Mouse (Mus musculus): ENCODE results near the gene Mecom. TPM values are rescaled to one million over a fixed set of nuclear protein-coding genes. Genes with fewer than 3 reads are reported as not detected.

Gene Mecom
- polyA plus RNA-seq, 1 experiment, result 0.19 TPM

DNA sequence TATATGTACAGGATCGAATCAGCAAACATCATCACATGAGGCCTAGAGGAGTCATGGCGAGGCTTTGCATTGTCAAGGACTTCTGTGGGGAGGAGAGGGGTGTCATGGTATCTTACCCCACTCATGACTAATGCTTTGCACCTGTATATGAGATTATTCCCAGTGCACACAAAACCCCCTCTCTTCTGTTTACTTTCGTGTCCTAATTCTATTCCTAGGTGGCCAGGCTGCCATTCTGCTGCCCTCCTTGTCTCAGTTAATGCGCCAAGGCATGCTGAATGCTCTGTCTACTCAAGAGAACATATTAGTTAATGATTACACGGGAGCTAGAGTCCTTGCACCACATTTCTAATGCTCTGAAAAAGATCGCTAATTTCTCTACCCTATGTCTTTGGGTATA is 412.0 kb downstream of the Mecom start:
- TF ChIP-seq POLR2A (IDR thresholded peaks at IDR 0.05; ENCODE audit: control insufficient read depth, low read depth, low read length) (no peak), CTCF (IDR thresholded peaks at IDR 0.05; ENCODE audit: control insufficient read depth, insufficient read depth, insufficient replicate concordance, low read depth, low read length) (no peak)
- H3K4me3 ChIP-seq (ENCODE audit: control insufficient read depth, low read depth, low read length), result no peak overlapping the region
- no peak overlapping the region for H3K27ac ChIP-seq (ENCODE audit: control insufficient read depth, insufficient read depth, low read depth, low read length)
- H3K27me3 ChIP-seq (ENCODE audit: control insufficient read depth, insufficient read depth, low read length), result no peaks in the 10 kb centered on the region
- H3K4me1 ChIP-seq (ENCODE audit: control insufficient read depth, insufficient read depth, low read length), result no peaks in the 10 kb centered on the region
- no peaks in the 10 kb centered on the region for H3K36me3 ChIP-seq (ENCODE audit: control insufficient read depth, insufficient read depth, low read length)

DNA sequence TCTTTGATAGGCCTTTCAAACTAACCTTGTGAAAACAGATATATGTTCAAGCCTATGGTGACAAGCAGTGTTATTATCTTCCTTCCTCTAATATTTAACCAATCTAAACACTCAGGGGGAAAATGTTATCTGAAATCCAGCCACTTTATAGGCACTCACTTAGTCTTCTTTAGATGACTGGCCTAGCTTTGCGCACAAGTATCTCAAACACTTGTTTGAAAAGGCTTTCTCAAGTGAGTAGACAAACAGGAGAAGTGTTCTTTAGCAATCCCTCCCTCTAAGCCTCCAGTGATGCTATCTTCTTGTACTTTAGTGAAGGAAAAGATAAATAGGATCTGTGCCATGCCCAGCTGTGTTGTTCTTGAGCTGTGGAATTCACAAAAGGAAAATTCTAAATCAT is 412.7 kb downstream of the Mecom start:
- Histone ChIP-seq H3K4me3 (ENCODE audit: control insufficient read depth, low read depth, low read length) (no peak overlapping the region), H3K27ac (ENCODE audit: control insufficient read depth, insufficient read depth, low read depth, low read length) (no peak overlapping the region), H3K4me1 (ENCODE audit: control insufficient read depth, insufficient read depth, low read length) (no peaks in the 10 kb centered on the region), H3K27me3 (ENCODE audit: control insufficient read depth, insufficient read depth, low read length) (no peaks in the 10 kb centered on the region), H3K36me3 (ENCODE audit: control insufficient read depth, insufficient read depth, low read length) (no peaks in the 10 kb centered on the region)
- TF ChIP-seq POLR2A (IDR thresholded peaks at IDR 0.05; ENCODE audit: control insufficient read depth, low read depth, low read length) (no peak), CTCF (IDR thresholded peaks at IDR 0.05; ENCODE audit: control insufficient read depth, insufficient read depth, insufficient replicate concordance, low read depth, low read length) (no peak)

DNA sequence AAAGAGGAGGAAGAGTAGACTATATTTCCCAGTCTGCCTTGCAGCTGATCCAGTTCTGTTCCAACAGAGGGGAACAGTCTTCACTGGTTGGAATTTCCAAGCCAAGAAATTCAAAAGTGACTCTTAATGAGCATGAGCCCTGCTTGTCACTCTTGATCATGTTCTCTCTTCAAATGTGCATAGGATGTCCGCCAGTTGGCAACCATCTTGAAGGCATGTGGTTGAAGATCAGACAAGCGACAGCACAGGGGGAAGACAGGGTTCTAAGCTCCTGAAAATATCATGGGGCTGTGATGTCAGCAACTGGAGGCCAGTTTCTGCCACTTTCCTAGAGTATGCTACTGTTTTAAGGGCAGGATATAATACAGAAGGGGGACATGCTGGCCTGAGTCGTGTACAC is 414.8 kb downstream of the Mecom start:
- H3K4me3 ChIP-seq (ENCODE audit: control insufficient read depth, low read depth, low read length), result no peak overlapping the region
- TF ChIP-seq CTCF (IDR thresholded peaks at IDR 0.05; ENCODE audit: control insufficient read depth, insufficient read depth, insufficient replicate concordance, low read depth, low read length), result no peak
- no peak for TF ChIP-seq POLR2A (IDR thresholded peaks at IDR 0.05; ENCODE audit: control insufficient read depth, low read depth, low read length)
- no peaks in the 10 kb centered on the region for H3K4me1 ChIP-seq (ENCODE audit: control insufficient read depth, insufficient read depth, low read length)
- no peak overlapping the region for H3K27ac ChIP-seq (ENCODE audit: control insufficient read depth, insufficient read depth, low read depth, low read length)
- H3K36me3 ChIP-seq (ENCODE audit: control insufficient read depth, insufficient read depth, low read length), result no peaks in the 10 kb centered on the region
- no peaks in the 10 kb centered on the region for H3K27me3 ChIP-seq (ENCODE audit: control insufficient read depth, insufficient read depth, low read length)

DNA sequence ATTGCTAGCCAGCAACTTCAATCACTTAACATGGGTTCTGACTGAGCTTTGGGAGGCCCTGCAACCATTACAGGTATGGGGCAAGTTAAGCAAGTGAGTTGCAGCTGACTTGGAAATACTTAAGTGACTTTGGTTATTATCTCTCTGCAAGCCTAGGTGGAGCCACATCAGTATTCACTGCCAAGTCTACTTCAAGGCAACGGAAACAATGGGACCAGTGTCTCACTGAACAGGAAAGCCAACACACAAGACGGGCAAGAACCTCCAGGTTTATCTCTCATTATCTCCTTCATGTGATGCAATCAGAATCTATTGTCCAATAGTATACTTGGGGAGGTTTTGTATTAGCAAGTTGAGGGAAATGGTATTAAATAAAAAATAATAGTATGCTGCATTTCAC is 415.4 kb downstream of the Mecom start:
- no peaks in the 10 kb centered on the region for H3K4me1 ChIP-seq (ENCODE audit: control insufficient read depth, insufficient read depth, low read length)
- H3K27ac ChIP-seq (ENCODE audit: control insufficient read depth, insufficient read depth, low read depth, low read length), result no peak overlapping the region
- H3K27me3 ChIP-seq (ENCODE audit: control insufficient read depth, insufficient read depth, low read length), result no peaks in the 10 kb centered on the region
- TF ChIP-seq POLR2A (IDR thresholded peaks at IDR 0.05; ENCODE audit: control insufficient read depth, low read depth, low read length) (no peak), CTCF (IDR thresholded peaks at IDR 0.05; ENCODE audit: control insufficient read depth, insufficient read depth, insufficient replicate concordance, low read depth, low read length) (no peak)
- H3K4me3 ChIP-seq (ENCODE audit: control insufficient read depth, low read depth, low read length), result no peak overlapping the region
- no peaks in the 10 kb centered on the region for H3K36me3 ChIP-seq (ENCODE audit: control insufficient read depth, insufficient read depth, low read length)

DNA sequence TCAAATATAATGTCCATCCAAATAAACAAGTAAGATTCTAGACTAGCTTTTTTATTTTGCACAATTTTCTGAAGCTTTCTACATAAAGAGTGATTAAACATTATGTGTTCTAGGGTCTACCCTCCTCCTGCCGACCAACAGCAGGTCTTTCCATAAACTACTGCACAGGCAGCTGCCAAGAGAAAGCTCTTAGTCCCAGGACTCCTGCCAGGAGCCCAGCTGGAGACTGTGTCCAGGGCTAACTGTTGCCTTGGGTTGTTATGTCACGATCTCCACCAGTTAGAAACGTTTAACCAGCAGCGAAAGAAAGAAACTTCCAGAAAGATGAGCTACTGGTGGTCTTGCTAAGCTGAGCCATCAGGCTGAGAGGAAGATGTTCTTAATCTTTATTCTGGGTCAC is 417.3 kb downstream of the Mecom start:
- Histone ChIP-seq H3K4me1 (ENCODE audit: control insufficient read depth, insufficient read depth, low read length) (no peaks in the 10 kb centered on the region), H3K27me3 (ENCODE audit: control insufficient read depth, insufficient read depth, low read length) (no peaks in the 10 kb centered on the region), H3K27ac (ENCODE audit: control insufficient read depth, insufficient read depth, low read depth, low read length) (no peak overlapping the region), H3K36me3 (ENCODE audit: control insufficient read depth, insufficient read depth, low read length) (no peaks in the 10 kb centered on the region), H3K4me3 (ENCODE audit: control insufficient read depth, low read depth, low read length) (no peak overlapping the region)
- TF ChIP-seq POLR2A (IDR thresholded peaks at IDR 0.05; ENCODE audit: control insufficient read depth, low read depth, low read length), result no peak
- TF ChIP-seq CTCF (IDR thresholded peaks at IDR 0.05; ENCODE audit: control insufficient read depth, insufficient read depth, insufficient replicate concordance, low read depth, low read length), result no peak

DNA sequence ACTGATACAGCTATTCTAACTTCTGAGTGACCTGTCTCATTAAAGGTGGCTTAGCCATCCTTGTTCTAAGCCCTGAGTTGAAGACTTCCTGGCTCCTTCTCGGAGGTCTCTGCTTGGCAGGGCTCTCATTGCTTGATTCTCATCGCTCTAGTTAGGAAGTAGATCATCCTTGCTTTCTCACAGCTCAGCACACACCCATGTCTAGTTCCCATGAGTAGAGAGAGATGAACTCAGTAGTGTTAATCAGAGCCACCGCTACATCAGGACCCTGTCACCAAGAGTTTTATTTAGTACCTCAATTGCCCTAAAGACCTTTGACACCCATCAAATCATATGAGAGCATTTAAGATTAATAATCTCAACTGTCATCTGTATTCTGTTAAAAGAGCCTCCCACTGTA is 425.2 kb downstream of the Mecom start:
- TF ChIP-seq CTCF (IDR thresholded peaks at IDR 0.05; ENCODE audit: control insufficient read depth, insufficient read depth, insufficient replicate concordance, low read depth, low read length) (no peak), POLR2A (IDR thresholded peaks at IDR 0.05; ENCODE audit: control insufficient read depth, low read depth, low read length) (no peak)
- no peak overlapping the region for H3K4me3 ChIP-seq (ENCODE audit: control insufficient read depth, low read depth, low read length)
- no peaks in the 10 kb centered on the region for H3K27me3 ChIP-seq (ENCODE audit: control insufficient read depth, insufficient read depth, low read length)
- H3K4me1 ChIP-seq (ENCODE audit: control insufficient read depth, insufficient read depth, low read length), result no peaks in the 10 kb centered on the region
- H3K36me3 ChIP-seq (ENCODE audit: control insufficient read depth, insufficient read depth, low read length), result no peaks in the 10 kb centered on the region
- H3K27ac ChIP-seq (ENCODE audit: control insufficient read depth, insufficient read depth, low read depth, low read length), result no peak overlapping the region

DNA sequence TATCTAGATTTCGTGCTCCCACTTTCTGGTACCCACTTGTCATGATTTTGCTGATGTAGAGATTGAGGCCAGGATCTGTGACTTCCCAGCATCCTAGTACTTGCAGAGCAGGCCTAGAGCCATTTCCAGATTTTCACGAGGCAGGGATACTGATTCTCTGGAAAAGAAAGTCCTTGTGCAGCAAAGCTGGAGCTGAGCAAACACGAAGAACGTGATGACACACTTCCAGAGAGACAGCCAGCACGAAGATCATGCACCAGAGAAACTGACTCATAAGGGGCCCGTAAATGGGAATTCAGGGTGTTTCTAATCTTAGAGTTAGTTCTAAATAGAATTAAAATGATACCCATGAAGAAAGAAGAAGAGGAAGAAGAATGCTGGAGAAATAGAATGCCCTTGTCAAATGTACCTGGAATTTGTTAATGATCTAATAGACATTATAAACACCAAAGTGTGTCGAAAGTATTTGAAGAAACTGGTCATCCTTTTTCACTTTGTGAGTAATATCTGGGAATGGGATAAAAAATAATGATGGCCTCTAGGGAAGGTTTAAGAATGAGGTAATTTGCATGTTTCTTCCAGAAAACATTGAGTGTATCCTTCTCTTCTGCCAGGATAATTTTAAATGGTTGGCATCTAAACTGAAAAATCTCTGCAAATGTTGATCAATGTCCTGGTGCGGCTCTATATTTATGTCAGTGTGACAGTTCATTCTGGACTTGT is 426.9 kb downstream of the Mecom start:
- no peaks in the 10 kb centered on the region for H3K36me3 ChIP-seq (ENCODE audit: control insufficient read depth, insufficient read depth, low read length)
- H3K4me3 ChIP-seq (ENCODE audit: control insufficient read depth, low read depth, low read length), result no peak overlapping the region
- H3K27me3 ChIP-seq (ENCODE audit: control insufficient read depth, insufficient read depth, low read length), result no peaks in the 10 kb centered on the region
- no peaks in the 10 kb centered on the region for H3K4me1 ChIP-seq (ENCODE audit: control insufficient read depth, insufficient read depth, low read length)
- no peak overlapping the region for H3K27ac ChIP-seq (ENCODE audit: control insufficient read depth, insufficient read depth, low read depth, low read length)
- TF ChIP-seq POLR2A (IDR thresholded peaks at IDR 0.05; ENCODE audit: control insufficient read depth, low read depth, low read length) (no peak), CTCF (IDR thresholded peaks at IDR 0.05; ENCODE audit: control insufficient read depth, insufficient read depth, insufficient replicate concordance, low read depth, low read length) (no peak)
